Mouse (Mus musculus): ENCODE measurements around the gene Eps15l1. TPM values are rescaled to one million over a fixed set of nuclear protein-coding genes. Genes with fewer than 3 reads are reported as not detected.

Gene Eps15l1
- polyA plus RNA-seq, 1 experiment from 2014 or later, result 68.8 TPM

- ATAC-seq (replicated peaks; ENCODE audit: insufficient number of reproducible peaks, low FRiP score, low TSS enrichment, low read depth), result no peak
- H3K36me3 ChIP-seq (replicated peaks; ENCODE audit: control insufficient read depth, insufficient read depth, low read depth, low read length), result peaks cover 19% of the 10 kb centered on the region
- H3K4me3 ChIP-seq (ENCODE audit: low read depth, low read length), result no peak overlapping the region
- H3K9me3 ChIP-seq (replicated peaks; ENCODE audit: control insufficient read depth, low read length), result no peaks in the 10 kb centered on the region
- no peaks in the 10 kb centered on the region for H3K4me1 ChIP-seq (ENCODE audit: control insufficient read depth, insufficient read depth, low read length)
- no peak overlapping the region for H3K9ac ChIP-seq (replicated peaks; ENCODE audit: low read length)
- DNase-seq (ENCODE audit: low spot score), result no peak
- no peak overlapping the region for H3K4me2 ChIP-seq (ENCODE audit: low read depth, low read length)
- no peaks in the 10 kb centered on the region for H3K27me3 ChIP-seq (ENCODE audit: control insufficient read depth, insufficient read depth, low read length)
- WGBS, result 89% methylated on average over 4 of the region's 4 CpGs
- no peak overlapping the region for H3K27ac ChIP-seq (replicated peaks; ENCODE audit: low read depth, low read length)
These were observed 48.9 kb downstream of the Eps15l1 start for GRCm38 (mm10) chr8:72372311-72372710.

GRCm38 (mm10) chr8:72371356-72371755 lies 49.9 kb downstream of the Eps15l1 start:
- no peak overlapping the region for H3K4me2 ChIP-seq (ENCODE audit: low read depth, low read length)
- no peak overlapping the region for H3K4me3 ChIP-seq (ENCODE audit: low read depth, low read length)
- no peak overlapping the region for H3K27ac ChIP-seq (replicated peaks; ENCODE audit: low read depth, low read length)
- no peaks in the 10 kb centered on the region for H3K27me3 ChIP-seq (ENCODE audit: control insufficient read depth, insufficient read depth, low read length)
- no peak for ATAC-seq (replicated peaks; ENCODE audit: insufficient number of reproducible peaks, low FRiP score, low TSS enrichment, low read depth)
- peaks cover 17% of the 10 kb centered on the region for H3K36me3 ChIP-seq (replicated peaks; ENCODE audit: control insufficient read depth, insufficient read depth, low read depth, low read length)
- DNase-seq (ENCODE audit: low spot score), result no peak
- H3K9ac ChIP-seq (replicated peaks; ENCODE audit: low read length), result no peak overlapping the region
- H3K9me3 ChIP-seq (replicated peaks; ENCODE audit: control insufficient read depth, low read length), result no peaks in the 10 kb centered on the region
- H3K4me1 ChIP-seq (ENCODE audit: control insufficient read depth, insufficient read depth, low read length), result no peaks in the 10 kb centered on the region
- WGBS, result 98% methylated on average over 3 of the region's 3 CpGs

DNA sequence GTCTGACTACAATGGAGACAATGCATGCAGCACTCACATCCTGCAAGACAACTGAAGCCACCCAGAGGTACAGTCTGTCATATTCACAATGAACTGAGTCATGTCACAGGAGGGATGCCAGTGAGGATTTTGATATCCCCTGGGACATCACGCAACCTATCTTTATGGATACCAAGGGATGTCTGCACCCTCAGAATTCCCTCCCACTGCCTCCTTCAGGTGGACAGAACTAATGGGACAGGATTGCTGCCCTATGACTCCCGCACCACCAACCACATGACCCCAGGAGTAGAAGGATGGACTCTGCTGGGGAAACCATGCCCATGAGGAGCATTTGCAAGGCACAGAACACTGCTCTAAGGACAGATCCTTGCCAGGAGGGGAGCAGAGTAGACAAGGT lies 54.8 kb downstream of the Eps15l1 start:
- no peak overlapping the region for H3K9ac ChIP-seq (replicated peaks; ENCODE audit: low read length)
- 90% methylated on average over 2 of the region's 2 CpGs for WGBS
- no peak overlapping the region for H3K27ac ChIP-seq (replicated peaks; ENCODE audit: low read depth, low read length)
- peaks cover 13% of the 10 kb centered on the region for H3K36me3 ChIP-seq (replicated peaks; ENCODE audit: control insufficient read depth, insufficient read depth, low read depth, low read length)
- H3K4me2 ChIP-seq (ENCODE audit: low read depth, low read length), result no peak overlapping the region
- H3K9me3 ChIP-seq (replicated peaks; ENCODE audit: control insufficient read depth, low read length), result no peaks in the 10 kb centered on the region
- H3K4me3 ChIP-seq (ENCODE audit: low read depth, low read length), result no peak overlapping the region
- H3K27me3 ChIP-seq (ENCODE audit: control insufficient read depth, insufficient read depth, low read length), result no peaks in the 10 kb centered on the region
- ATAC-seq (replicated peaks; ENCODE audit: insufficient number of reproducible peaks, low FRiP score, low TSS enrichment, low read depth) (no peak), DNase-seq (ENCODE audit: low spot score) (no peak)
- no peaks in the 10 kb centered on the region for H3K4me1 ChIP-seq (ENCODE audit: control insufficient read depth, insufficient read depth, low read length)

- Histone ChIP-seq H3K9ac (replicated peaks; ENCODE audit: low read length) (no peak overlapping the region), H3K27ac (replicated peaks; ENCODE audit: low read depth, low read length) (no peak overlapping the region), H3K4me3 (ENCODE audit: low read depth, low read length) (no peak overlapping the region), H3K27me3 (ENCODE audit: control insufficient read depth, insufficient read depth, low read length) (no peaks in the 10 kb centered on the region), H3K4me2 (ENCODE audit: low read depth, low read length) (no peak overlapping the region), H3K9me3 (replicated peaks; ENCODE audit: control insufficient read depth, low read length) (no peaks in the 10 kb centered on the region), H3K4me1 (ENCODE audit: control insufficient read depth, insufficient read depth, low read length) (no peaks in the 10 kb centered on the region), H3K36me3 (replicated peaks; ENCODE audit: control insufficient read depth, insufficient read depth, low read depth, low read length) (peaks cover 12% of the 10 kb centered on the region)
- DNase-seq (ENCODE audit: low spot score) (peak; percentile 61), ATAC-seq (replicated peaks; ENCODE audit: insufficient number of reproducible peaks, low FRiP score, low TSS enrichment, low read depth) (peak; percentile 39; the same call in 1 of the 2 replicates)
- 41% methylated on average over 3 of the region's 3 CpGs for WGBS
These were observed 55.4 kb downstream of the Eps15l1 start for GRCm38 (mm10) chr8:72365826-72366225.

GRCm38 (mm10) chr8:72365016-72365415 lies 56.2 kb downstream of the Eps15l1 start:
- no peaks in the 10 kb centered on the region for H3K4me1 ChIP-seq (ENCODE audit: control insufficient read depth, insufficient read depth, low read length)
- H3K36me3 ChIP-seq (replicated peaks; ENCODE audit: control insufficient read depth, insufficient read depth, low read depth, low read length), result peaks cover 10% of the 10 kb centered on the region
- H3K27me3 ChIP-seq (ENCODE audit: control insufficient read depth, insufficient read depth, low read length), result no peaks in the 10 kb centered on the region
- no peak overlapping the region for H3K4me2 ChIP-seq (ENCODE audit: low read depth, low read length)
- DNase-seq (ENCODE audit: low spot score) (no peak), ATAC-seq (replicated peaks; ENCODE audit: insufficient number of reproducible peaks, low FRiP score, low TSS enrichment, low read depth) (no peak)
- WGBS, result 91% methylated on average over 2 of the region's 2 CpGs
- no peaks in the 10 kb centered on the region for H3K9me3 ChIP-seq (replicated peaks; ENCODE audit: control insufficient read depth, low read length)
- no peak overlapping the region for H3K27ac ChIP-seq (replicated peaks; ENCODE audit: low read depth, low read length)
- no peak overlapping the region for H3K4me3 ChIP-seq (ENCODE audit: low read depth, low read length)
- no peak overlapping the region for H3K9ac ChIP-seq (replicated peaks; ENCODE audit: low read length)

- no peak overlapping the region for H3K4me3 ChIP-seq (ENCODE audit: low read depth, low read length)
- H3K27ac ChIP-seq (replicated peaks; ENCODE audit: low read depth, low read length), result no peak overlapping the region
- H3K9ac ChIP-seq (replicated peaks; ENCODE audit: low read length), result no peak overlapping the region
- H3K4me2 ChIP-seq (ENCODE audit: low read depth, low read length), result no peak overlapping the region
- ATAC-seq (replicated peaks; ENCODE audit: insufficient number of reproducible peaks, low FRiP score, low TSS enrichment, low read depth) (no peak), DNase-seq (ENCODE audit: low spot score) (no peak)
- no peaks in the 10 kb centered on the region for H3K27me3 ChIP-seq (ENCODE audit: control insufficient read depth, insufficient read depth, low read length)
- H3K4me1 ChIP-seq (ENCODE audit: control insufficient read depth, insufficient read depth, low read length), result no peaks in the 10 kb centered on the region
- no peaks in the 10 kb centered on the region for H3K9me3 ChIP-seq (replicated peaks; ENCODE audit: control insufficient read depth, low read length)
- WGBS, result 85% methylated on average over 7 of the region's 7 CpGs
- peaks cover 7% of the 10 kb centered on the region for H3K36me3 ChIP-seq (replicated peaks; ENCODE audit: control insufficient read depth, insufficient read depth, low read depth, low read length)
These were observed 57.8 kb downstream of the Eps15l1 start for GRCm38 (mm10) chr8:72363457-72363856.

GRCm38 (mm10) chr8:72362754-72363153 lies 58.5 kb downstream of the Eps15l1 start:
- Histone ChIP-seq H3K27ac (replicated peaks; ENCODE audit: low read depth, low read length) (no peak overlapping the region), H3K9ac (replicated peaks; ENCODE audit: low read length) (no peak overlapping the region), H3K36me3 (replicated peaks; ENCODE audit: control insufficient read depth, insufficient read depth, low read depth, low read length) (peaks cover 3% of the 10 kb centered on the region), H3K9me3 (replicated peaks; ENCODE audit: control insufficient read depth, low read length) (no peaks in the 10 kb centered on the region), H3K4me3 (ENCODE audit: low read depth, low read length) (no peak overlapping the region), H3K27me3 (ENCODE audit: control insufficient read depth, insufficient read depth, low read length) (no peaks in the 10 kb centered on the region), H3K4me1 (ENCODE audit: control insufficient read depth, insufficient read depth, low read length) (no peaks in the 10 kb centered on the region), H3K4me2 (ENCODE audit: low read depth, low read length) (no peak overlapping the region)
- ATAC-seq (replicated peaks; ENCODE audit: insufficient number of reproducible peaks, low FRiP score, low TSS enrichment, low read depth) (no peak), DNase-seq (ENCODE audit: low spot score) (no peak)
- WGBS, result 98% methylated on average over 4 of the region's 4 CpGs

DNA sequence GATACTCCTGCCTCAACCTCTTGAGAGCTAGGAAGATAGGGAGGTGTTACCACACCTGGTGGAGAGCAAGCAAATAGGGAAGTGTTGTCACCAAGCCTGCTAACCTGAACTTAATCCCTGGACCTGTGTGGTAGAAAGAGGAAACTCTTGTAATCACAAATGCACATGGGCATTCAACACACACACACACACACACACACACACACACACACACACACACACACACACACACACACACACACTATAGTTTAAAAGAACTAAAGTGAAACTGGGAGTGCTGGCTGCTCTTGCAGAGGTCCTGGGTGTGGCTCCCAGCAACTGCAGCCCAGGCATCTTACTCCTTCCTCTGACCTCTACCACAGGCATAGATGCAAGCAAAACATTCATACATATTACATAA lies 61.1 kb downstream of the Eps15l1 start:
- ATAC-seq (replicated peaks; ENCODE audit: insufficient number of reproducible peaks, low FRiP score, low TSS enrichment, low read depth), result no peak
- H3K9me3 ChIP-seq (replicated peaks; ENCODE audit: control insufficient read depth, low read length), result no peaks in the 10 kb centered on the region
- H3K4me3 ChIP-seq (ENCODE audit: low read depth, low read length), result no peak overlapping the region
- no peaks in the 10 kb centered on the region for H3K4me1 ChIP-seq (ENCODE audit: control insufficient read depth, insufficient read depth, low read length)
- peaks cover 5% of the 10 kb centered on the region for H3K36me3 ChIP-seq (replicated peaks; ENCODE audit: control insufficient read depth, insufficient read depth, low read depth, low read length)
- no peak overlapping the region for H3K27ac ChIP-seq (replicated peaks; ENCODE audit: low read depth, low read length)
- no peak overlapping the region for H3K9ac ChIP-seq (replicated peaks; ENCODE audit: low read length)
- DNase-seq (ENCODE audit: low spot score), result no peak
- no peak overlapping the region for H3K4me2 ChIP-seq (ENCODE audit: low read depth, low read length)
- H3K27me3 ChIP-seq (ENCODE audit: control insufficient read depth, insufficient read depth, low read length), result no peaks in the 10 kb centered on the region
